Comparison of ENCODE assay signal across 32 mouse cellular contexts in genomic region chr11:26444374-26444773, GRCm38 (mm10).
"Had no signal": no experiment of that assay in that cellular context is flagged by ENCODE, and none has a peak within 500 bp of the region (broad histone marks: within the 10 kb centered on the region; RNA-seq: fewer than 3 reads in every experiment).

No protein-coding gene starts in this region.

- H3K36me3 ChIP-seq: heart, embryonic 15.5 days; hindbrain, embryonic 12.5 days; hindbrain, embryonic 13.5 days; hindbrain, embryonic 15.5 days; intestine, embryonic 15.5 days had no signal

- H3K4me3 ChIP-seq: heart, adult 2 months; heart, embryonic 10.5 days; heart, embryonic 12.5 days; heart, embryonic 13.5 days; heart, embryonic 15.5 days; hindbrain, embryonic 10.5 days; hindbrain, embryonic 12.5 days; hindbrain, embryonic 13.5 days; hindbrain, embryonic 15.5 days; intestine, embryonic 15.5 days; kidney, embryonic 15.5 days; layer of hippocampus, adult 2 months had no signal

- H3K9me3 ChIP-seq: heart, embryonic 10.5 days; heart, embryonic 12.5 days; heart, embryonic 13.5 days; heart, embryonic 15.5 days; hindbrain, embryonic 10.5 days; hindbrain, embryonic 12.5 days; hindbrain, embryonic 13.5 days; hindbrain, embryonic 15.5 days; intestine, embryonic 15.5 days; kidney, embryonic 15.5 days had no signal

- H3K27me3 ChIP-seq: heart, embryonic 12.5 days; heart, embryonic 13.5 days; heart, embryonic 15.5 days; hindbrain, embryonic 12.5 days; hindbrain, embryonic 13.5 days; hindbrain, embryonic 15.5 days; intestine, embryonic 15.5 days; kidney, embryonic 15.5 days had no signal

- H3K9ac ChIP-seq: heart, embryonic 12.5 days; heart, embryonic 13.5 days; heart, embryonic 15.5 days; hindbrain, embryonic 12.5 days; hindbrain, embryonic 13.5 days; hindbrain, embryonic 14.5 days; hindbrain, embryonic 15.5 days; intestine, embryonic 15.5 days; kidney, embryonic 15.5 days had no signal

- H3K4me2 ChIP-seq: heart, embryonic 11.5 days; heart, embryonic 12.5 days; heart, embryonic 13.5 days; heart, embryonic 15.5 days; hindbrain, embryonic 12.5 days; hindbrain, embryonic 13.5 days; hindbrain, embryonic 14.5 days; hindbrain, embryonic 15.5 days; intestine, embryonic 15.5 days; kidney, embryonic 15.5 days had no signal

- DNase-seq: heart, adult 18-20 months; heart, adult 2 months; heart, postnatal 10 days; heart, postnatal 14 days; heart, postnatal 36 days; heart, postnatal 4 days; kidney, adult 11 months; kidney, adult 18-20 months; kidney, adult 8-10 months; kidney, postnatal 14 days; kidney, postnatal 4 days; layer of hippocampus, adult 9-11 months; layer of hippocampus, postnatal 36 days had no signal

- ATAC-seq: hindbrain, embryonic 16.5 days; hindbrain, postnatal 0 days; inflammation-experienced regulatory T-cells, adult 6 months; intestine, embryonic 15.5 days; intestine, embryonic 16.5 days; intestine, postnatal 0 days had no signal

- H3K4me1 ChIP-seq: heart, embryonic 10.5 days; heart, embryonic 12.5 days; heart, embryonic 13.5 days; heart, embryonic 15.5 days; hindbrain, embryonic 10.5 days; hindbrain, embryonic 12.5 days; hindbrain, embryonic 13.5 days; hindbrain, embryonic 15.5 days; intestine, embryonic 15.5 days; kidney, embryonic 15.5 days had no signal

- H3K27ac ChIP-seq: heart, adult 2 months; heart, embryonic 10.5 days; heart, embryonic 13.5 days; heart, embryonic 15.5 days; hindbrain, embryonic 10.5 days; hindbrain, embryonic 12.5 days; hindbrain, embryonic 13.5 days; hindbrain, embryonic 14.5 days; hindbrain, embryonic 15.5 days; hindbrain, postnatal 0 days; intestine, embryonic 15.5 days; kidney, embryonic 15.5 days; kidney, postnatal 0 days; layer of hippocampus, adult 2 months had no signal
